Mouse (Mus musculus) kidney, adult 2 months (tissue): ENCODE measurements around the gene Usp53. TPM values are rescaled to one million over a fixed set of nuclear protein-coding genes. Genes with fewer than 3 reads are reported as not detected.

Source experiments
- DNase-seq: peaks from one replicate; pipeline ENCODE4 v3.0.0; 2021
- H3K27ac ChIP-seq: fragments of 200-500 bp; 2 replicates; pipeline ENCODE4 v1.5.1; 2012; ENCODE audit warnings: low read depth, low read length, control low read depth, inconsistent platforms; ENCODE audit not compliant: insufficient read depth
- H3K27me3 ChIP-seq: fragments of 200-500 bp; replicated peaks from 2 replicates; pipeline ENCODE4 v1.6.1; 2012; ENCODE audit warnings: mild to moderate bottlenecking, moderate library complexity, low read length, inconsistent platforms; ENCODE audit not compliant: control insufficient read depth, insufficient read depth
- H3K36me3 ChIP-seq: fragments of 200-500 bp; 2 replicates; pipeline ENCODE4 v1.6.1; 2012; ENCODE audit warnings: mild to moderate bottlenecking, moderate library complexity, low read length, inconsistent platforms; ENCODE audit not compliant: control insufficient read depth, insufficient read depth
- H3K4me1 ChIP-seq: fragments of 200-500 bp; 2 replicates; pipeline ENCODE4 v1.6.1; 2011; ENCODE audit warnings: low read length; ENCODE audit not compliant: control insufficient read depth, insufficient read depth
- H3K4me3 ChIP-seq: fragments of 200-500 bp; 2 replicates; pipeline ENCODE4 v1.5.1; 2011; ENCODE audit warnings: mild to moderate bottlenecking, low read depth, low read length, control low read depth; ENCODE audit not compliant: insufficient read depth
- CTCF ChIP-seq: fragments of 200-500 bp; conservative IDR thresholded peaks from 2 replicates; pipeline ENCODE4 v1.5.1; 2011; ENCODE audit warnings: low read depth, mild to moderate bottlenecking, control low read depth, low read length, moderate library complexity, mixed read lengths; ENCODE audit not compliant: insufficient read depth, insufficient read length
- POLR2A ChIP-seq: fragments of 200-500 bp; IDR thresholded peaks from one replicate; pipeline ENCODE4 v1.6.1; 2011; ENCODE audit warnings: low read depth, low read length, control low read depth
- WGBS: fragments of 180-500 bp; shearing (Covaris S2); methylation state at CpG from one replicate; pipeline ENCODE4 v1.1.7; 2018; 5-methylcytosine and 5-hydroxymethylcytosine counted together
- polyA plus RNA-seq: library from polyadenylated mRNA; depleted of rRNA; stranded (reverse); fragments of >200 nt; gene quantifications from 2 replicates; pipeline ENCODE4 v1.2.3, GENCODE M21; 2012

Usp53 gene
- polyA plus RNA-seq, 1 experiment, result 4.4 TPM

DNA sequence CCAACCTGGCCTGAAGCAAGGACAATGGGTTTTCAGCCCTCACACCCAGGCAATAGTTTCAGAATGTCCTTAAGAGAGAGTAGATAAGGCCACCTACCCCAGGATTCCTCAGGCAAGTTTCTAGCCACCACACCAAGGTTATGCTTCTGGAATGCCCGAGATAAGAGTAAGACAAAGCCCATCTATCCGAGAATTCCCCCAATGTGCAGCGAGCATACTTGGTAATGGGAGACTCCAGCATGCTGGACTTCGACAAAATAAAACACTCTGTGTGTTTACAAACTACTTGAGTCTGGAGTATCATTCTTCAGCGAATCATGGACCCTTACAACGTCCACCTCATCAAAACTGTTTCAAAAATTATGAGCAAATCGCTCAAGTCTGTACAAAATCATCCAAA is 61.2 kb downstream of the Usp53 start:
- no peak overlapping the region for H3K4me3 ChIP-seq
- WGBS, result 74% methylated on average over 7 of the region's 7 CpGs
- DNase-seq, result no peak
- no peaks in the 10 kb centered on the region for H3K27me3 ChIP-seq
- TF ChIP-seq CTCF, result no peak
- TF ChIP-seq POLR2A, result no peak
- no peaks in the 10 kb centered on the region for H3K36me3 ChIP-seq
- peaks cover 11% of the 10 kb centered on the region for H3K4me1 ChIP-seq
- peak overlapping the region; percentile 16; the same call in 1 of the 2 replicates for H3K27ac ChIP-seq

DNA sequence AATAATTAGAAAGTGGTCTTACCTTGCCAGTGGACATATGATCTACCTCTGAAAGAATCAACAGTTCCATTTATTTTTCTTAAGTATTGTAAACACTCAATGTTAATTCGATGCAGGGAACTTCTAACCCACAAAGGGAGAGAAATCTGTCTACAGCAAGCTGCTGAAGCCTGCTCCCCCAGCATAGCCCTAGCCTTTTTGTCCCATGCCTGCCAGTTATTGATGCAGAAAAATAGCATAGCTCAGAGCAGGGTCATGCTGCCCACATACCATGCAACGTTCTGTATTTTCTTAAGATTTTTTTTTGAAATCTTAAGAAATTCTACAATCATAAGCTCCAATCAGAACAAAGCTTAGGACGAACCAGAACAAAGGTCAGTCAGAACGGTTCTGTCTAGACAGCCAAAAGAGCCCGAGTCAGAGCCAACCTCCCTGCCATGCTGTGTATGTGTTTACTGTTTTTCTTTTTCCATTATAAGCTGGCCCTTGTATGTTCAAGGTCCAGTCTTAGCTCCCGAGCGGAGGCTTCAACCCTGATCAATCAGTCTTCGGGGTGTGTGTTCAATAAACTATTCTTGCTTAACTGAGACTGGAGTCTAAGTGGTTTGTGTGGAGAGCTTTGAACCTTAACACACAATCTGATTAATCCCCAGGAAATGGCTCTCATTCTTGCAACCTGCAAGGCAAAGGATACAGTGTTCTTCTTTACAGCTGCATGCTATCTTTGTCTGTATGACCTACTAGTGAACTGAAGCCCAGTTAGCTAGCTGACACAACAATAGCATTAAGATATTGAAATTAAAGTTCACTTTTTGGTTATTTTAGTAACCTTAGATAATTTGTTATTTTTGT is 62.4 kb downstream of the Usp53 start:
- no peak overlapping the region for H3K4me3 ChIP-seq
- peaks cover 11% of the 10 kb centered on the region for H3K4me1 ChIP-seq
- no peaks in the 10 kb centered on the region for H3K36me3 ChIP-seq
- H3K27me3 ChIP-seq, result no peaks in the 10 kb centered on the region
- 37% methylated on average over 8 of the region's 8 CpGs for WGBS
- H3K27ac ChIP-seq, result peak overlapping the region; percentile 83; the same call in 1 of the 2 replicates
- TF ChIP-seq POLR2A (no peak), CTCF (no peak)
- peak; percentile 76 for DNase-seq

- H3K4me1 ChIP-seq, result peaks cover 11% of the 10 kb centered on the region
- TF ChIP-seq POLR2A (no peak), CTCF (no peak)
- H3K36me3 ChIP-seq, result no peaks in the 10 kb centered on the region
- H3K27ac ChIP-seq, result peak overlapping the region; percentile 35; the same call in 1 of the 2 replicates
- H3K27me3 ChIP-seq, result no peaks in the 10 kb centered on the region
- no peak overlapping the region for H3K4me3 ChIP-seq
- 66% methylated on average over 8 of the region's 8 CpGs for WGBS
- no peak for DNase-seq
Measured at GRCm38 (mm10) chr3:122920572-122921435, 63.5 kb downstream of the Usp53 start.

GRCm38 (mm10) chr3:122919260-122919659 is 65.0 kb downstream of the Usp53 start, which contains the start of gene Gm10959:
Gm10959 (minus strand) TSS chr3:122919360.
- no peak for DNase-seq
- no peak within 1 kb of the TSS for H3K27ac ChIP-seq
- H3K4me1 ChIP-seq, result peaks cover 11% of the 10 kb centered on the region
- no peaks in the 10 kb centered on the region for H3K36me3 ChIP-seq
- no peak within 1 kb of the TSS for H3K4me3 ChIP-seq
- no peaks in the 10 kb centered on the region for H3K27me3 ChIP-seq
- TF ChIP-seq CTCF (no peak), POLR2A (no peak)
- WGBS, result 74% methylated on average over 8 of the region's 8 CpGs

- Histone ChIP-seq H3K27ac (no peak overlapping the region), H3K4me3 (no peak overlapping the region), H3K4me1 (peaks cover 11% of the 10 kb centered on the region), H3K27me3 (no peaks in the 10 kb centered on the region), H3K36me3 (no peaks in the 10 kb centered on the region)
- no peak for TF ChIP-seq POLR2A
- TF ChIP-seq CTCF, result no peak
- no peak for DNase-seq
- WGBS, result 61% methylated on average over 2 of the region's 2 CpGs
Measured at GRCm38 (mm10) chr3:122918672-122919071, 65.6 kb downstream of the Usp53 start.

GRCm38 (mm10) chr3:122916191-122916680 is 68.1 kb downstream of the Usp53 start:
- 84% methylated on average over 6 of the region's 6 CpGs for WGBS
- H3K4me3 ChIP-seq, result no peak overlapping the region
- no peak for TF ChIP-seq POLR2A
- no peak for DNase-seq
- H3K4me1 ChIP-seq, result peaks cover 3% of the 10 kb centered on the region; the same call in 1 of the 2 replicates
- H3K27ac ChIP-seq, result no peak overlapping the region
- no peaks in the 10 kb centered on the region for H3K27me3 ChIP-seq
- no peaks in the 10 kb centered on the region for H3K36me3 ChIP-seq

DNA sequence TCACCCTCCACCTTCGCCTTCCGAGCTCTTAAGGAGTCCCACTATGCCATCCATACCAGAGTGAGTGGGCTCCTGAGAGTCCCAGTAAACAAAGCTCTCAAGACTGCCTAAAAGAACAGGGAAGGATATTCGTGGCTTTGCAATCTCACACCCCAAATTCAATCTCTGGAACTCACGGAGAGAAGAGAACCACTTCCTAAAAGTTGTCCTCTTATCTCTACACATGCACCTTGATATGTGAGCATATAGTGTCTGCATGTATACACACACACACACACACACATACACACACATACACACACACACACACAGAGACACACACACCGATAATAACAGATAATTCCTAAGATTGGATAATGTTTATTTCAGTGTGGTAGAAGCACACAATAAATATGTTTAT is 68.8 kb downstream of the Usp53 start:
- DNase-seq, result no peak
- Histone ChIP-seq H3K27me3 (no peaks in the 10 kb centered on the region), H3K36me3 (no peaks in the 10 kb centered on the region), H3K27ac (no peak overlapping the region), H3K4me1 (no peaks in the 10 kb centered on the region; the same call in 1 of the 2 replicates), H3K4me3 (no peak overlapping the region)
- WGBS, result 85% methylated on average over 5 of the region's 5 CpGs
- no peak for TF ChIP-seq CTCF
- TF ChIP-seq POLR2A, result no peak
